Mouse (Mus musculus): ENCODE results near the gene Xlr3c. TPM values are rescaled to one million over a fixed set of nuclear protein-coding genes. Genes with fewer than 3 reads are reported as not detected.
A peak's percentile ranks its signal among the peaks of the same experiment; 100 is the strongest.
"Not testable (repeated sequence)": the region's sequence is repeated elsewhere in the genome, so short reads cannot be mapped to it uniquely, and the experiment has no call there.

Gene Xlr3c
- polyA plus RNA-seq (2014; fragmentation: Nextera tagmentation; extraction: Ambion mirVana): 0.12 and 0.17 TPM in 2 replicates

- H3K27ac ChIP-seq (replicated peaks; ENCODE audit: low read depth, low read length); DNase-seq (ENCODE audit: low spot score); H3K27me3 ChIP-seq (ENCODE audit: control insufficient read depth, insufficient read depth, low read length); ATAC-seq (ENCODE audit: insufficient number of reproducible peaks, low FRiP score, low TSS enrichment, low read depth); H3K36me3 ChIP-seq (ENCODE audit: control insufficient read depth, insufficient read depth, low read length); H3K4me3 ChIP-seq (ENCODE audit: low read depth, low read length); H3K4me1 ChIP-seq (ENCODE audit: control insufficient read depth, insufficient read depth, low read length); H3K4me2 ChIP-seq (ENCODE audit: low read depth, severe bottlenecking); H3K9me3 ChIP-seq (ENCODE audit: control insufficient read depth, low read length); H3K9ac ChIP-seq (ENCODE audit: low read length): not testable (repeated sequence)
- WGBS: 94% methylated on average over 14 of the region's 14 CpGs
Measured at GRCm38 (mm10) chrX:73265270-73265669, at the start of gene Xlr3c. TSS of gene Xlr3c (minus strand) at chrX:73265390.

GRCm38 (mm10) chrX:73312522-73312921, 47.3 kb upstream of the Xlr3c start:
- no peak overlapping the region for H3K27ac ChIP-seq (replicated peaks; ENCODE audit: low read depth, low read length)
- ATAC-seq (ENCODE audit: insufficient number of reproducible peaks, low FRiP score, low TSS enrichment, low read depth): no peak
- no peak overlapping the region for H3K4me3 ChIP-seq (ENCODE audit: low read depth, low read length)
- H3K36me3 ChIP-seq (ENCODE audit: control insufficient read depth, insufficient read depth, low read length): no peaks in the 10 kb centered on the region
- no peaks in the 10 kb centered on the region for H3K9me3 ChIP-seq (ENCODE audit: control insufficient read depth, low read length)
- WGBS: 52% methylated on average over 3 of the region's 3 CpGs
- no peak overlapping the region for H3K4me2 ChIP-seq (ENCODE audit: low read depth, severe bottlenecking)
- H3K4me1 ChIP-seq (ENCODE audit: control insufficient read depth, insufficient read depth, low read length): no peaks in the 10 kb centered on the region
- H3K9ac ChIP-seq (ENCODE audit: low read length): no peak overlapping the region
- DNase-seq (ENCODE audit: low spot score): peak; percentile 21
- H3K27me3 ChIP-seq (ENCODE audit: control insufficient read depth, insufficient read depth, low read length): no peaks in the 10 kb centered on the region

- not testable (repeated sequence) for DNase-seq (ENCODE audit: low spot score); H3K9me3 ChIP-seq (ENCODE audit: control insufficient read depth, low read length); H3K4me3 ChIP-seq (ENCODE audit: low read depth, low read length); ATAC-seq (ENCODE audit: insufficient number of reproducible peaks, low FRiP score, low TSS enrichment, low read depth); H3K36me3 ChIP-seq (ENCODE audit: control insufficient read depth, insufficient read depth, low read length); H3K27me3 ChIP-seq (ENCODE audit: control insufficient read depth, insufficient read depth, low read length); H3K4me2 ChIP-seq (ENCODE audit: low read depth, severe bottlenecking); H3K4me1 ChIP-seq (ENCODE audit: control insufficient read depth, insufficient read depth, low read length); H3K9ac ChIP-seq (ENCODE audit: low read length); H3K27ac ChIP-seq (replicated peaks; ENCODE audit: low read depth, low read length)
- WGBS: 73% methylated on average over 7 of the region's 10 CpGs
Measured at GRCm38 (mm10) chrX:73295745-73296144, 30.6 kb upstream of the Xlr3c start.

- not testable (repeated sequence) for H3K27me3 ChIP-seq (ENCODE audit: control insufficient read depth, insufficient read depth, low read length); H3K36me3 ChIP-seq (ENCODE audit: control insufficient read depth, insufficient read depth, low read length); H3K4me1 ChIP-seq (ENCODE audit: control insufficient read depth, insufficient read depth, low read length); ATAC-seq (ENCODE audit: insufficient number of reproducible peaks, low FRiP score, low TSS enrichment, low read depth); H3K9me3 ChIP-seq (ENCODE audit: control insufficient read depth, low read length); H3K9ac ChIP-seq (ENCODE audit: low read length); H3K4me2 ChIP-seq (ENCODE audit: low read depth, severe bottlenecking); H3K27ac ChIP-seq (replicated peaks; ENCODE audit: low read depth, low read length); DNase-seq (ENCODE audit: low spot score); H3K4me3 ChIP-seq (ENCODE audit: low read depth, low read length)
- WGBS: 93% methylated on average over 11 of the region's 17 CpGs
Measured at GRCm38 (mm10) chrX:73292876-73293275, 27.7 kb upstream of the Xlr3c start, which contains the start of the genes Xlr5a and Xlr5c. TSS of gene Xlr5a (minus strand) at chrX:73292976. TSS of gene Xlr5c (minus strand) at chrX:73292976.

- H3K27me3 ChIP-seq (ENCODE audit: control insufficient read depth, insufficient read depth, low read length); H3K4me1 ChIP-seq (ENCODE audit: control insufficient read depth, insufficient read depth, low read length); H3K9me3 ChIP-seq (ENCODE audit: control insufficient read depth, low read length); H3K9ac ChIP-seq (ENCODE audit: low read length); H3K4me2 ChIP-seq (ENCODE audit: low read depth, severe bottlenecking); H3K4me3 ChIP-seq (ENCODE audit: low read depth, low read length); DNase-seq (ENCODE audit: low spot score); H3K36me3 ChIP-seq (ENCODE audit: control insufficient read depth, insufficient read depth, low read length); H3K27ac ChIP-seq (replicated peaks; ENCODE audit: low read depth, low read length); ATAC-seq (ENCODE audit: insufficient number of reproducible peaks, low FRiP score, low TSS enrichment, low read depth): not testable (repeated sequence)
- 84% methylated on average over 1 of the region's 2 CpGs for WGBS
Measured at GRCm38 (mm10) chrX:73262428-73262827, 2.8 kb downstream of the Xlr3c start.

- H3K9me3 ChIP-seq (ENCODE audit: control insufficient read depth, low read length); H3K27me3 ChIP-seq (ENCODE audit: control insufficient read depth, insufficient read depth, low read length); H3K27ac ChIP-seq (replicated peaks; ENCODE audit: low read depth, low read length); ATAC-seq (ENCODE audit: insufficient number of reproducible peaks, low FRiP score, low TSS enrichment, low read depth); H3K4me3 ChIP-seq (ENCODE audit: low read depth, low read length); H3K36me3 ChIP-seq (ENCODE audit: control insufficient read depth, insufficient read depth, low read length); H3K9ac ChIP-seq (ENCODE audit: low read length); H3K4me2 ChIP-seq (ENCODE audit: low read depth, severe bottlenecking); DNase-seq (ENCODE audit: low spot score); H3K4me1 ChIP-seq (ENCODE audit: control insufficient read depth, insufficient read depth, low read length): not testable (repeated sequence)
- 87% methylated on average over 12 of the region's 14 CpGs for WGBS
Measured at GRCm38 (mm10) chrX:73242821-73243325, 22.3 kb downstream of the Xlr3c start, which contains the start of gene Xlr4c. TSS of gene Xlr4c (minus strand) at chrX:73243130.

GRCm38 (mm10) chrX:73229288-73229687, 35.9 kb downstream of the Xlr3c start:
- Histone ChIP-seq H3K9ac (ENCODE audit: low read length) (no peak overlapping the region), H3K4me1 (ENCODE audit: control insufficient read depth, insufficient read depth, low read length) (no peaks in the 10 kb centered on the region), H3K27me3 (ENCODE audit: control insufficient read depth, insufficient read depth, low read length) (peaks cover 8% of the 10 kb centered on the region; the same call in 1 of the 2 replicates), H3K27ac (replicated peaks; ENCODE audit: low read depth, low read length) (no peak overlapping the region), H3K9me3 (ENCODE audit: control insufficient read depth, low read length) (no peaks in the 10 kb centered on the region), H3K4me2 (ENCODE audit: low read depth, severe bottlenecking) (peak overlapping the region; percentile 69), H3K36me3 (ENCODE audit: control insufficient read depth, insufficient read depth, low read length) (no peaks in the 10 kb centered on the region), H3K4me3 (ENCODE audit: low read depth, low read length) (peak overlapping the region; percentile 55)
- no peak for DNase-seq (ENCODE audit: low spot score)
- WGBS: 43% methylated on average over 3 of the region's 3 CpGs
- no peak for ATAC-seq (ENCODE audit: insufficient number of reproducible peaks, low FRiP score, low TSS enrichment, low read depth)

GRCm38 (mm10) chrX:73228606-73229214, 36.5 kb downstream of the Xlr3c start:
- ATAC-seq (ENCODE audit: insufficient number of reproducible peaks, low FRiP score, low TSS enrichment, low read depth) (peak; percentile 65), DNase-seq (ENCODE audit: low spot score) (peak; percentile 48)
- Histone ChIP-seq H3K4me1 (ENCODE audit: control insufficient read depth, insufficient read depth, low read length) (no peaks in the 10 kb centered on the region), H3K4me3 (ENCODE audit: low read depth, low read length) (peak overlapping the region; percentile 55), H3K9ac (ENCODE audit: low read length) (peak overlapping the region; percentile 68), H3K27me3 (ENCODE audit: control insufficient read depth, insufficient read depth, low read length) (peaks cover 8% of the 10 kb centered on the region; the same call in 1 of the 2 replicates), H3K9me3 (ENCODE audit: control insufficient read depth, low read length) (no peaks in the 10 kb centered on the region), H3K27ac (replicated peaks; ENCODE audit: low read depth, low read length) (peak overlapping the region; percentile 42; the same call in 1 of the 2 replicates), H3K4me2 (ENCODE audit: low read depth, severe bottlenecking) (peak overlapping the region; percentile 69), H3K36me3 (ENCODE audit: control insufficient read depth, insufficient read depth, low read length) (no peaks in the 10 kb centered on the region)
- 12% methylated on average over 48 of the region's 51 CpGs for whole genome bisulfite sequencing
